Mouse (Mus musculus) urinary bladder, adult 2 months (tissue): ENCODE results near the gene Rora. TPM values are rescaled to one million over a fixed set of nuclear protein-coding genes. Genes with fewer than 3 reads are reported as not detected.

Experiments
- DNase-seq: peaks from one replicate; pipeline ENCODE4 v3.0.0; 2022; ENCODE audit warnings: low spot score
- polyA plus RNA-seq: library from polyadenylated mRNA; depleted of rRNA; stranded (reverse); fragments of >200 nt; gene quantifications from 2 replicates; pipeline ENCODE4 v1.2.3, GENCODE M21; 2012

Gene Rora
- polyA plus RNA-seq, 1 experiment: 12.2 TPM

DNA sequence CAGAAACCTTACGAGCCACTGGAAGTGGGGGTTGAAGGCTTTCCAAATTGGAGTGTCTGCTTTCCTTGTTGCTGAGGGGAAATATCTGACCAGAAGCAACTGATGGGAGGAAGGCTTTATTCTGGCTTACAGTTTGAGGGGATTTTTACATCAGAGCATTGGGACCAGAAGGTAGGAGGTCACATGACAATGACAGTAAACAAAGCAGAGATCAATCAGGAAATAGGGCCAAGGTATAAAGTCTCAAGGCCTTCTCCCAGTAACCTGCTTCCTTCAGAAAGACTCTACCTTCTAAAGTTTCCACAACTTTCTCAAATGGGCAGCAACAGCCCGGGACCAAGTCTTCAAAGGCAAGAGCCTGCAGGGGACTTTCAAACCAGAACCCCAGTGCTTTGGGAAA lies 34.6 kb downstream of the Rora start:
- DNase-seq: no peak

DNA sequence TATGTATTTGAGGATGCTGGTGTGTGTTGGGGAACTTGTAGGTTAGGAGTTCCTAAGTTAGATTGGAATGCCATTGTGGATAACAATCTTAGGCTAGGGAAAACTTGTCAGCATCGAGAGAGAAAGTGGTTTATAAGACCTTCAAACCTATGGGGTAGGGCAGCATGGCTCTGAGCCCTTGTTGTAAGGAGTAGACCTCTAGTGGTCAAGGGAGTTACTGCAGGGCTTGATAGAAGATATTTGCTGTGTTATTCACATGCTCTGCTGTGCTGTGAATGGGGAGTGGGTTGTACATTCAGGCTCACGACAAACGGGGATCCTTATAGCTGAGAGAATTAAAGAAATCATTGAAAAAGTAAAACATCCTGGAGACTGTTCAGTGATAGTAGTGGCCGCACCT lies 35.8 kb downstream of the Rora start:
- no peak for DNase-seq

DNA sequence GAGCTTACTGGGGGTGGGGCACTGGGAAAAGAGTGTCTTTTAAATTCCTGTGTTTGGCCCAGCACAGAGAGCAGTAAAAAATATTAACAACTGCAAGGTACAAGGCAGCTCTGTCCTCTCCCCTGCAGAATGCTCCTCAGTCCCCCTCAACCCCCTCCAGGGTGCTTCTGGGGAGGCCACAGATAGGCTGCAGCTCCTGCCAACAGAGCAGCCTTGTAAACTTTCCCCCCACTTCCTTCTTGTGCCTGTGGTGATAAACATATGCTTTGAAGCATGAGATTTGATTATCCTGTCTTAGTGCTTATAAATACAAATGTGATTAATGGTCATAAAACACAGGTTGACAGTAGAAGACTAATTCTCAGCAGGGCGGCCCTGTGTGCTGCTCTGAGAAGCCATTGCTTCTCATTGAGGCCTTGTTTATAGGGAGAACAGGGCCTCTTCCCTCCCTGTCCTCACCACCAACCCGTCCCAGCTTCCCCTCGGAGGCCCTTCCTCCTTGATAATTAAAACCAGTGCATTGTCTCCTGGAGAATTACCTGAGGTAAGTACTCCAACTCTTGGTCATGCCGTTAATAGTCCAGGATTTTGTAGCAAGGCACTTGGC lies 41.4 kb downstream of the Rora start:
- DNase-seq: no peak

DNA sequence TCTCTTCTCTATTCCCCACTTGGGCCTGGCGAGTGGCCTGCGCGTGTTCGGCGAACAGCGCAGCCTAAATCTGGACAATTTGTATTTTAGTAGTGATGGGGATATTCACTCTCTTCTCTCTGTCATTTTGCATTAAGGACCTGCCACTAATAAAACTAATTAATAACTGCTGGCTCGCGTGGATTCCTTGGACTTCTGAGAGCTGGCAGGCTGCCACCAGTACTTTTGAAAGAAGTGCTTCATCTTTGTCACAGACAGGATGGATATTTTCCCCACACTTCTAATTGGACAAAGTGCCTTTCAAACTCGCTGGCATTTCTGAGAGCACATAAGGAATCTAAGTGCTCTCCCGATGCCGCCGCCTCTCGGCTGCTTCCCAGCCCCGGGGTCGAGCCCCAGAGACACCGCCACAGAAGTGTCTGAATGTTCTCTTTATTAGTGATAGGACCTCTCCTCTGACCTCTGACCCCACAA lies 41.9 kb downstream of the Rora start:
- no peak for DNase-seq

DNA sequence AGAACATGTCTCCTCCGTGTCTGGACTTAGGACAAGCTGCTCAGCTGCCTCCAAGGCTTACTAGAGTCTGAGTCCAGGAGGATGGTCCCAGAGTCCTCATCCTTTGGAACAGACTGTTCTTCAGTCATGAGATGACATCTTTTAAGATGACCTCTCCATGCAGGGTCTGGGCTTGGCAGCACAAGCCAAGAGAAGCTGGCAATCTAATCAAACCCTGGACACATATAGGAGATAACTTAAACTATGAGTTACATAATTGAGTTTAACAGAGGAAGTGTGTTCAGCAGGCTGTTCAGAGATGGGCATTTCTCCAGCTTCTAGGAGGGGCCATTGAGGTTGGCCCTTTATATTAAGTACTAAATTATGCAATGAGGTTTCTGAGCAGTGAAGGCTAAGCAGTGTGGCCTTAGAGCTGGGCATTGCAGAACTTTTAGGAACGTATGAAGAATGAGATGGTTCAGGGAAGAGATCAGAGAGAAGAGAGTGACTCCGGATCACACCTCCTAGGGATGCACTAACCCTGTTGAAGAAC lies 42.9 kb downstream of the Rora start:
- DNase-seq: no peak

DNA sequence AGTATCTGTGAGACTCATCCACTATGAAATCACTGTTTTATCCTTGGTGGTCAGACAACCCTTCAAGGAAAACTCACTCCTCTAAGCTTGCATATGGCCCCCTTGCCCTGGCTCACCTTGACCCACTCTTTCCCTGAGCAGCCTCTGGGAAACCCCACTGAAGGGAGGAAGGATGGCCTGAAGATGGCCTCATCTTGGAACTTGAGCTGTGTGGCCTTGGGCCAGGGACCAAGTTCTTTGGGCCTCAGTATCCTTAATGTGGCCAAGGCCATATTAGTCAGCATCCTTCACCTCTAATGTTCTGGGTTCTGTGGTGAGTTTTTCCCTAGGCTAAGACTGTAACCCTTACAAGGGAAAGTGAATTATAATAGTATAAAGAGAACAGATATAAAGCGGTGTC lies 45.8 kb downstream of the Rora start:
- no peak for DNase-seq

DNA sequence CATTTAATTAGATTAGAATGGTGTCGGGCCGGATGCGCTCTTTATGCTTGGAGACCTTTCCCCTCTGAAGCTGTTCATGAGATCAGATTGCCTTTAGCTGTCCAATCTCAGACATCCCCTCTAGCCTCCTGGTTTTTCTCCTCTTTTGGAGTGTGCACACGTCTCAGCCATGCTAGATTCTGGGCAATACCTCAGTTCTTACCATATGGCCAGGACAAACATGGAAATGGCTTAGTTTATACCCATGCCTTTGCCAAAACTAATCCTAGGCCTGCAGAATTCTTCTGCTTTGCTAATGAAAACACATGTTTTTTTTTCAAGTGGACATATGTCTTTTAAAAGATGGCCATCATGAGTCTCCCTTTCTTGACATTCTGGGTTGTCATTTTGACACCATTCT lies 46.3 kb downstream of the Rora start:
- DNase-seq: no peak

DNA sequence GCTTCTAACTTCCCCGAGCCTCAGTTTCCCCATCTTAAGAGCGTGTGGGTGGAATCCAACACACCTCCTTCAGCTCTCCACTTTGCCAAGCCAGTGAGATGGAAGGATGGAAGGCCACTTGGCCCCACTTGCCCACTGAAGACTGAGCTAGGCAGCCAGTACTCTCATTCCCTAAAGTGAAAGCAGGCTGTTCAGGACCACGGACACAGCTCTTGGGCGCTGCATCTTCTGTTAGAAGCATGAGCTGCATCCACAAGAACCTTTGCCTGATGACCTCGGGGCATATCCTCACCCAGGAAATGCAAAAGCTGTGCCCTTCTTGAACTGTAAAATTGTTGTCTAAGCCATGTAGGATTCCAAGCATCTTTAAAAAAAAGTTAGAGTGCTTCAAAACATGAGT lies 54.0 kb downstream of the Rora start:
- no peak for DNase-seq

DNA sequence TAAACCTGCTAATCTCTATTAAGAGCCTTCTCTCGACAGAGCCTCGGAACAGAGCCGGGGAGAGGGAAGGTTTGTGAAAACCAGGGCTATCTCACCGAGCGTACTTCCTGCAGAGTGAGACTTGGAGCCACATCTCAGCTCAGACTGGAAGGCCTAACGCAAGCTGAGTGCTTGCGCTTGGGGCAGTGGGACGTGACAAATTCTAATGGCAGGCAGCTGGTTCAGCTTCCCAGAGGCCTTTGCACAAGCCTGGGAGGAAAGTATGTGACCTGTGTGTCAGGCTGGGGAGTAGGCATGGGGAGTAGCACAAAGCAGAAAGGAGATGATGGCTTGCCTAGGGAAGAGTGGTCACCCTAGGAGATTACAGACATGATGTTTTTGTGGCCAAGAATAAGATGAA lies 55.6 kb downstream of the Rora start:
- no peak for DNase-seq

DNA sequence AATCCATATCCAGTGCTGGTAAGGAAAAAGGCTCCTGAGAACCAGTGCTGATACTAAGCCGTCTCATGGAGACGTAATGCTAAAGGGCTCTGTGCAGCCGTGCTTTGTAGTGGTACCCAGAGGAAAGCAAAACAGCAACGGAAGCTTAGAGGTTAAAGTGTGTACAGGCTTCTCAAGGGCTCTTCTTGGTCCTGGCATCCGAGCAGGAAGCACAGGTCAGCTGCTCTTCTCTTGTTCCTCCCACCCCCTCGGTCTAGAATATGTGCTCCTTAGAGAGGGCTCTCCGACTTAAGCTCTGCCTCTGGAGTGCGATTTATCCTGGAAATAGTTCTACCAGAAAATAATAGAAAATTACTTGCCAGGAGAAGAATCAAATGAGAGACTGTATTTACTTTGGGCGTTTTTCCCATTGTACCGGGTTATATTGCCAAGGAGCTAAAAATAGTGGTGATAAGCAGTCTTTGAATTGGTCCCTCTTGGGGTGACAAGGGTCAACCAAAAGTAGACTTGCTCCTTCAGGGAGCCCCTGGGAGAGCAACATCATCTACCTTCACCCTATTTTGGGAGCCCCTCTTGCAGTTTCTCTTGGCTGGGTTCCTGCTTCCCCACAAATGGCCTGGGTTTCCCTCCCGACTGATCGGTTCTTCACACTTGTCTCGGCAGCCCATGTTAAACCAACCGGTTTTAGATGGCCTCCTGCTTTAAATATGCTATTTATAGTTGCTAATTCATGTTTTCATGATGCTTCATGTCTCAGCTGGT lies 57.5 kb downstream of the Rora start:
- DNase-seq: no peak

DNA sequence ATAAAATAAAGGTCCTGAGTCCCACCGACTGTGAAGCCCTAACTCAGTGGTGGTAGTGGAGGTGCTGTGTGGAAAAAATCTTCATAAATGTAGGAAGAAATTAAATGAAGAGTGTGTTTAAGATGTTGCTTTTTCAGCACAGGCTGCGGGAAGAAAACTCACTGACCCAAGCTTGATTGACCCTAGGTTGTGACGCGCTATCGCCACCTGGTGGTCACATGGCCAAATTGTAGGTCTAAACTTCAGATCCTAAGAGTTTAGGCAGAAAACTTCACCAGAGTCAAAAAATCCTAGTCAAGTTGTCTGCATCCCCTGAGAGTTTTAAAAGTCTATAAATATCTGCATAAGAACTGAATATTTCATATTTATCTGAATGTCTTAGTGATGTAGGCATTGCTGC lies 63.4 kb downstream of the Rora start:
- DNase-seq: no peak

DNA sequence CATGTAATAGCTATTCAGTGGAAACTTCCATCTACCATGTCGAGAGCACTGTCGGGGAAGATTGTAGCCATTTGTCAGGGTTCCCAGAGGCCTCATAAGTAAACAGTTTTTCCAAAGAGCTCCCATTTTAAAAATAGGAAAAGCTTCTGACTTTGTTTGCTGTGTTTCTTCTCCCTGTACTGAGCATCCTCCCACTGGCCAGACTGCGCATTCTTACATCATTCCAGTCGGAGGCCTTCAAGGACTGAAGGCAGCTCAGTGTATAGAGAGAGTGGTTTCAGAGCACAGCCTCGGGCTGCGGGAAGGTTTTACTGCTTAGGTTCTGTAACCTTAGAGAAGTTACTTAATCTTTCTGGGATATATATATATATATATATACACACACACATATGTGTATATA lies 64.8 kb downstream of the Rora start:
- no peak for DNase-seq

DNA sequence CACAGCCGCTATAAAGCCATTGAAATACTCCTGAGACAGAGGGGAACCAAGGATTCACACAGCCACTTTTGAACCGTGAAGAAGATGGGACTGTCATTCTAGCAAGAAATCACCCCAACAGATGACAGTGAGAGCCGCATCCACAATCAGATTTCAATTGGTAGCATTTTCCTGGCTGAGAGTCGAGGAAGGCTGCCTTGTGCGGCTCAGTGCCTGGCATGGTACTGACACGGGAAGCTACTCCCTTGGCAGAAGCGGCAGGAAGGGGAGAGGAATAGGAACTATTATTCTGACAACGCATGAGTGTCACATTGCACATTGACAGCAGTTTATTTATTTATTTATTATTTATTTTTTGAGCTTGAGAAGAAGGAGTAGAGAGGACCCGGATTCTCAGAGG lies 65.7 kb downstream of the Rora start:
- no peak for DNase-seq

DNA sequence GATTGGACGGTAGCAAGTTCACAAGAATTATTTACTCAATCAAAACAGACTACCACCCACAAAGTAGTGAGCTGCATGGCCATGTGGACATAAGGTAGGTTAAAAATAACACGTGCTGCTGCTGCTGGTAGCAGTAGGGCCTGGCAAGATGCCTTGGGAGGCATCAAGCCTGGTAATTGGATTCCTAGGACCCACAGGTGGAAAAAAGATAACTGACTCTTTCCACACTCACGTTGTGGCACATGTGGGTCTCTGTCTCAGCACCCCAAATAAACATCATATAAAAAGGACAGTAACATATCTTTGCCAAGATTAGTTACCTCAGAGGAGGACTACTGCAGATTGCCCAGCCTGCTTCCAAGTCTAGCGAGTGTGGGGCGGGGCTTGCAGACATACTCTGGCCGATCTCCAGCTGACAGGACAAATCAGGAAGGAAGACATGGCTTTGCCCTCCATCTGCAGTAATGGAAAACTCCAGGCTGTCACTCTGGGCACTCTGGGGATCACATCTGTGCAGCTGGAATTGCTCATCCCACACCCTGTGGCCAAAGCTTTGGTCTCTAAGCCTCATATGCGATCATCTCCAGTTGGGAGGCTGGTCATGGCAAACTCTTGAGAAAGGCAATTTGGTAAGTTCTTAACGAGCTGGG lies 71.2 kb downstream of the Rora start:
- no peak for DNase-seq

DNA sequence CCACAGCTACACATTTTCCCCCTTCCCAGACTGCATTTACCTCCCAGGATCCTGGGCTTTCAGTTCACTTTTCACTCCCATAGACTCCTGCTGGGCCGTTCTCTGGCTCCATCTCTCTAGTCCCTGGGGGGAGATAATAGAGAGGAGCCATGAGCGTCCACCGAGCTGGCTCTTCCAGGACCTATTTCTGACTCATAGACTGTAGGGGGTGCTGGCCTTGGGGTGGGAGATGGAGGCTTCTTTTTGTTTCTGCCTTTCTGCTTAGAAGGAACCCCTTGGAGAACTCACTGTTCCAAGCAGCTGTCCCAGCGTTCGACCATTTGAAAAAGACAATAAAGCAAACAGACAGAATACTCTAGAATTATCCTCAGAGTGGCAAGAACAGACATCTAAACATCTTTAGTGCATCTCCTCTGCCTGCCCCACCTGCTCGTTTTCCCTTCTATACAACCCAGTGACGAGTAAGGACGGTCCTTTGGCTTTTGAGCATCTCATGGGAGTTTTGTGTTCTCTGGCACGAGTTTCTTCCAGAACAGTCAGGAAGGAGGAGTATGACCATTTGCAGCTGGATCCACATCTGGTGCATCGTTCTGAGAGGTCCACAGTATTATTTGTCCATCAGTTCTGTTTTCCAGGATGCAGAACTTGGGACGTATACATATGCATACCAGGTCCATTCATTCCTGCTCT lies 73.7 kb downstream of the Rora start:
- no peak for DNase-seq

DNA sequence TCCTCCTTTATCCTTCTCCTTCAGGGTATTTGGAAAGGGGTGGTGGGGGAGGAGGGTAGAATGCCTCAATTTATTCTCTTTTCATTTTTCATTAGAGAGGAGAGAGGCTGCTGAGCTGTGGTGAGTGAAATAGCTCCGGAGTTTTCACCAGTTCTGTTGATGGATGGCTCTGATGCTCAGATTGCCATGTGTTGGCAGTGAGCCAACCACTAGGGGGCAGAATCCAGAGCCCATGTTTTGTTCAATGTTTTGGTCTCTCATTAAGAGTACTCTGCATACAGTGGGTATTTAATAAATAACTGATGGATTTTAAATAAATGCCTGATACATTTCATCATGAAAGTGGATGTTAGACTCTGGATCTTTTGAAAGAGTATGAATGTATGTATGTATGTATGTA lies 77.9 kb downstream of the Rora start:
- DNase-seq: no peak

DNA sequence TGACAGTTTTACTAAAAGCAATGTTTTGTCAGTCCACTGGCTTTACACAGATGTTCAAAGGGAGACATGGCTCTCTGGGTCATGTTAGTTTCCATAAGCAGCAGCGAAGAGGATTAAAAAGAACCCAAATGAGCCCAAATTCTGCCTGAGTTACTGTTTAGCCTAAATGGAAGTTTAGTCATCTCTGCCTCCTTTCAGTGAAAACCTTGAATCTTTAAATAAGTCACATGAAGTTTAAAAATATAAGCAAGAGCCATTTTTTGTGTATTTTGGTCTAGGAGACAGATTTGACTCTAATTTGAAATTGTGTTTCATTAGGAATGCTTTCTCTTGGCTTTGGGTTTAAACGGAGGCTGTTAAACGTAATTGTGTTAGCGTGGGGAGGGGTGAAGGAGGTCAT lies 79.3 kb downstream of the Rora start:
- no peak for DNase-seq

DNA sequence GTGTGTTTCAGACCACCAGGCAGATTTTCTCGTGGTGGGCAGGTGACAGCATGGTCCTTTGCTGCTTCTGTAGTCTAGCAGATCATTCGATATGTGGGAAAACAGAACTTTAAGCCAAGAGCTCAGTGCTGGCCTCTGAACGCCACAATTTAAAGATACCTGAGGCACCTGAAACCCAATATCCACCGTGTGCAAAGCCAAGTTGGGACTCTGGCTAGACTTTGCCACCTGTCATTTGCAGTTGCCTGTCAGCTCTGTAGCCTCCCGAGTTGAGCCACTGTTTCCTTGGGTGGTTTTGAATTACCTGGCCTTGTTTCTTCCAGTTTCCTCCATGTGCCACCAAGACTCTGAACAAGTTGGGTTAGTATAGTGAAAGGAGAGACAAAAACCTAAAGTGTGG lies 82.3 kb downstream of the Rora start:
- no peak for DNase-seq

DNA sequence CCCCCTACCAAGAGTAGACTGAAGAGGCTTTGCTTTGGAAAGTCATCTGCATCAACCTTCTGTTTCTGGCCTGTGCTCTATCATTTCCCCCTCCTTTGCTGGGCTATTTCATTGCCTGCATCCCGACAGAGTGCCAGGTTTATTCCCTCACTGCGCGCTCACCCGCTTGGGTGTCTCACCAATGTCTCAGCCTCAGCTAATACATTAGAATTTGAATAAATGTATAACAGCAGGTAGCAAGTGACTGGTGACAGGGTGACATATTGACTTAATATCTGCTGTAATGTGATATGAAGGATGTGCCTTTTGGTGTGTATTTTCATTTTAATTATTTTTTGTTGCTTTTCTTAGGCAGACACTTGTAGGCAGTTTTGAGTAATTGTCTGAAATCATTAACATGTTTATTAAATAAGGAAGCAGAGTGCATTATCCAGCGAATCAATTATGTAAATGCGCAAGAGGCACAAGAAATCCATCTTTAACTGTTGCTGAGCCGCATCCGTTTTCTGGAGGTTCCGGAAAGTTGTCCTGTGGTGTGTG lies 83.7 kb downstream of the Rora start:
- DNase-seq: no peak

DNA sequence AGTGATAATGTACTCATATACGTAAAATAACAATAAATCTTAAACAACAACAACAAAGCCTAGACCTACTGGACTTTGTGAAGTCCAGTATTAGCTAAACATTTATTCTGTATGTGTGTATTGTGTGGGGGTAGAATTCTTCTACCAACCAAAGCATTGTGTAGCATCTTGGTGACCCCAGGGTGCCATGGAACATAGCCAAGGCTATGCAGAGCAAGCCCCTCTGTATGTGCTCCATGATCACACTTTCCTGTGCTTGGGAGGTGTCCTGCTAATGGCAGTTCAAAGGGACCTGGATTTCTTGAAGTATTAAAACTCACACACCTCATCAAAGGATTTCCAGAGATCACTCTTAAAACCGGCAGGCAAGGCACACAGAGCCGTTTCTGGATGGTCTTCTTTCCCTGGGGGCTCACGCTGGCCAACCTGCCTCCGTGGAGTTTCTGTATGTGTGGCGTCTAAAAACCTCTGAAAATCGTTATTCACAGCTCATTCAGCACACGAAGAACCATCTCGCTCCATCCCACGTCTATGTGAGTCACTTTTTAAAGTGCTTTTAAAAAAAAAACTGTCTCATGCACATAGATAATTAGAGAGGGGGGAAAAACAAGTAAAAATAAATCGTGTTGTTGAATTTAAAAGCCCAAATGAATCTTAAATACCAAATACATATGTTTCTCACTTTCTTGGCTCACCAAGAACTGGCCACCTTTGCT lies 92.5 kb downstream of the Rora start:
- no peak for DNase-seq

DNA sequence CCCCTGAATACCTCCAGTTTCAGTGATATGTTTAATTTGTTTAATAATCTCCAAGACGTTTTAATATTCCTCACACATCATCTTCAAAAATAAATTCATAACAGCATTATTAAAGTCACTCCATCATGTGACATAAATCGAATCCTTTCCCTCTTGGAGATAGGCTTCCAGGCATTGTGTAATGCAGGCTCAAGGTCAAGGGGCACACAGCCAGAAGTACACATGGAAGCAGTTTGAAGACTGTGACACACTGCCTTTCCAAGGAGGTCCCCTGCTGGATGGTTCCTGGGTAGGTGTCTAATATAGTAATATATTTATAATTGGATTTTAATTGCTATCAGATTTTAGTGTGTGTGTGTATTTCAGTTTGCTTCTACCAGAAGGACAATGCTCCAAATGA lies 103.4 kb downstream of the Rora start:
- DNase-seq: no peak
